Mouse (Mus musculus) midbrain, embryonic 13.5 days (tissue): Measurements from ENCODE around the gene Gckr. TPM values are rescaled to one million over a fixed set of nuclear protein-coding genes. Genes with fewer than 3 reads are reported as not detected.
A peak's percentile ranks its signal among the peaks of the same experiment; 100 is the strongest.

ENCODE experiments used
- ATAC-seq: fragments of 200-750 bp; cut with Nextera tagmentation; 2 replicates; pipeline ENCODE4 v1.8.0; 2017; ENCODE audit warnings: mild to moderate bottlenecking, moderate TSS enrichment, moderate library complexity
- H3K27ac ChIP-seq: fragments of 300-500 bp; sonication (generic); 2 replicates; pipeline ENCODE4 v1.5.1; 2015; ENCODE audit warnings: inconsistent platforms, mild to moderate bottlenecking, moderate library complexity
- H3K27me3 ChIP-seq: fragments of 300-500 bp; sonication (generic); 2 replicates; pipeline ENCODE4 v1.6.1; 2015; ENCODE audit warnings: mild to moderate bottlenecking, inconsistent platforms
- H3K36me3 ChIP-seq: fragments of 300-500 bp; sonication (generic); 2 replicates; pipeline ENCODE4 v1.6.1; 2015; ENCODE audit warnings: mild to moderate bottlenecking, inconsistent platforms
- H3K4me1 ChIP-seq: fragments of 300-500 bp; sonication (generic); replicated peaks from 2 replicates; pipeline ENCODE4 v1.6.1; 2015; ENCODE audit warnings: inconsistent platforms
- H3K4me2 ChIP-seq: fragments of 300-500 bp; sonication (generic); replicated peaks from 2 replicates; pipeline ENCODE4 v1.6.1; 2015; ENCODE audit warnings: moderate library complexity, mild to moderate bottlenecking, inconsistent platforms
- H3K4me3 ChIP-seq: fragments of 300-500 bp; sonication (generic); replicated peaks from 2 replicates; pipeline ENCODE4 v1.5.1; 2015; ENCODE audit warnings: mild to moderate bottlenecking, inconsistent platforms
- H3K9ac ChIP-seq: fragments of 300-500 bp; sonication (generic); replicated peaks from 2 replicates; pipeline ENCODE4 v1.6.1; 2015; ENCODE audit warnings: mild to moderate bottlenecking, inconsistent platforms
- H3K9me3 ChIP-seq: fragments of 300-500 bp; sonication (generic); 2 replicates; pipeline ENCODE4 v1.6.1; 2016; ENCODE audit warnings: mild to moderate bottlenecking, inconsistent platforms
- WGBS: fragments of 180-500 bp; shearing (Covaris S2); methylation state at CpG from one replicate; pipeline ENCODE4 v1.1.7; 2015; 5-methylcytosine and 5-hydroxymethylcytosine counted together
- polyA plus RNA-seq: library from polyadenylated mRNA; unstranded; fragments of >200 nt; fragmentation: Nextera tagmentation; extraction: Ambion mirVana; gene quantifications from 2 replicates; pipeline ENCODE4 v1.2.1, GENCODE M21; 2015

The Gckr gene
- polyA plus RNA-seq, 1 experiment from 2014 or later, result 0.12 TPM

- Histone ChIP-seq H3K4me1 (no peaks in the 10 kb centered on the region), H3K27me3 (no peaks in the 10 kb centered on the region), H3K9me3 (no peaks in the 10 kb centered on the region), H3K36me3 (peaks cover 93% of the 10 kb centered on the region), H3K27ac (no peak overlapping the region), H3K9ac (no peak overlapping the region), H3K4me3 (no peak overlapping the region), H3K4me2 (no peak overlapping the region)
- 51% methylated on average over 6 of the region's 6 CpGs for WGBS
- ATAC-seq, result no peak
Observed at GRCm38 (mm10) chr5:31267686-31268085, 29.6 kb upstream of the Gckr start.

- Histone ChIP-seq H3K36me3 (peaks cover 85% of the 10 kb centered on the region), H3K9ac (no peak overlapping the region), H3K27me3 (no peaks in the 10 kb centered on the region), H3K27ac (no peak overlapping the region), H3K4me1 (no peaks in the 10 kb centered on the region), H3K4me3 (no peak overlapping the region), H3K4me2 (no peak overlapping the region), H3K9me3 (no peaks in the 10 kb centered on the region)
- no peak for ATAC-seq
- WGBS, result 86% methylated on average over 6 of the region's 6 CpGs
Observed at GRCm38 (mm10) chr5:31273018-31273417, 24.2 kb upstream of the Gckr start.

GRCm38 (mm10) chr5:31279245-31279988 is 17.8 kb upstream of the Gckr start:
- Histone ChIP-seq H3K36me3 (peaks cover 94% of the 10 kb centered on the region), H3K9me3 (no peaks in the 10 kb centered on the region), H3K4me2 (no peak overlapping the region), H3K27me3 (no peaks in the 10 kb centered on the region), H3K4me3 (no peak overlapping the region), H3K9ac (no peak overlapping the region), H3K4me1 (no peaks in the 10 kb centered on the region), H3K27ac (no peak overlapping the region)
- no peak for ATAC-seq
- WGBS, result 92% methylated on average over 20 of the region's 20 CpGs

GRCm38 (mm10) chr5:31288225-31288624 is 9.0 kb upstream of the Gckr start:
- WGBS, result 90% methylated on average over 4 of the region's 4 CpGs
- ATAC-seq, result no peak
- H3K9ac ChIP-seq, result no peak overlapping the region

GRCm38 (mm10) chr5:31288655-31289054 is 8.6 kb upstream of the Gckr start:
- H3K9ac ChIP-seq, result no peak overlapping the region
- ATAC-seq, result no peak
- 86% methylated on average over 3 of the region's 3 CpGs for WGBS
- no peak overlapping the region for H3K27ac ChIP-seq
- H3K4me2 ChIP-seq, result no peak overlapping the region
- no peak overlapping the region for H3K4me3 ChIP-seq
- H3K9me3 ChIP-seq, result no peaks in the 10 kb centered on the region
- H3K36me3 ChIP-seq, result peaks cover 42% of the 10 kb centered on the region
- no peaks in the 10 kb centered on the region for H3K27me3 ChIP-seq
- peaks cover 25% of the 10 kb centered on the region for H3K4me1 ChIP-seq

More at GRCm38 (mm10) chr5:31288225-31288624, 9.0 kb upstream of the Gckr start:
- H3K36me3 ChIP-seq, result peaks cover 42% of the 10 kb centered on the region
- no peaks in the 10 kb centered on the region for H3K9me3 ChIP-seq
- no peak overlapping the region for H3K4me3 ChIP-seq
- no peaks in the 10 kb centered on the region for H3K27me3 ChIP-seq
- no peak overlapping the region for H3K4me2 ChIP-seq
- H3K4me1 ChIP-seq, result peaks cover 21% of the 10 kb centered on the region
- H3K27ac ChIP-seq, result no peak overlapping the region

GRCm38 (mm10) chr5:31289626-31290230 is 7.5 kb upstream of the Gckr start:
- Histone ChIP-seq H3K27me3 (no peaks in the 10 kb centered on the region), H3K36me3 (peaks cover 33% of the 10 kb centered on the region), H3K27ac (no peak overlapping the region), H3K4me3 (0 out of 2 replicates have a peak overlapping the region, but pooled peaks have one; percentile 53), H3K9me3 (no peaks in the 10 kb centered on the region), H3K9ac (no peak overlapping the region), H3K4me1 (peaks cover 35% of the 10 kb centered on the region), H3K4me2 (peak overlapping the region; percentile 84)
- 86% methylated on average over 3 of the region's 3 CpGs for WGBS
- ATAC-seq, result no peak

- H3K27me3 ChIP-seq, result no peaks in the 10 kb centered on the region
- WGBS, result 2% methylated on average over 45 of the region's 45 CpGs
- H3K4me2 ChIP-seq, result peak within 1 kb of the TSS; percentile 84
- H3K36me3 ChIP-seq, result peaks cover 23% of the 10 kb centered on the region
- H3K4me1 ChIP-seq, result peaks cover 40% of the 10 kb centered on the region
- H3K4me3 ChIP-seq, result peak within 1 kb of the TSS; percentile 53
- H3K9me3 ChIP-seq, result no peaks in the 10 kb centered on the region
- H3K27ac ChIP-seq, result peak within 1 kb of the TSS; percentile 87
- peak within 1 kb of the TSS; percentile 66 for H3K9ac ChIP-seq
- ATAC-seq, result peak; percentile 90
Observed at GRCm38 (mm10) chr5:31290521-31291360, 6.5 kb upstream of the Gckr start, which contains the start of gene Ift172. Gene Ift172, minus strand, starts transcription at chr5:31291116.

GRCm38 (mm10) chr5:31291361-31291688 is 5.9 kb upstream of the Gckr start:
- Histone ChIP-seq H3K9ac (peak overlapping the region; percentile 55), H3K9me3 (no peaks in the 10 kb centered on the region), H3K27me3 (no peaks in the 10 kb centered on the region), H3K4me1 (peaks cover 45% of the 10 kb centered on the region), H3K4me2 (peak overlapping the region; percentile 84), H3K36me3 (peaks cover 18% of the 10 kb centered on the region), H3K27ac (peak overlapping the region; percentile 87), H3K4me3 (peak overlapping the region; percentile 53)
- ATAC-seq, result no peak
- 4% methylated on average over 9 of the region's 9 CpGs for whole genome bisulfite sequencing

- H3K27me3 ChIP-seq, result peaks cover 2% of the 10 kb centered on the region; the same call in 1 of the 2 replicates
- 7% methylated on average over 29 of the region's 29 CpGs for WGBS
- peaks cover 42% of the 10 kb centered on the region for H3K4me1 ChIP-seq
- peaks cover 12% of the 10 kb centered on the region for H3K36me3 ChIP-seq
- H3K27ac ChIP-seq, result peak overlapping the region; percentile 87
- ATAC-seq, result no peak
- no peaks in the 10 kb centered on the region for H3K9me3 ChIP-seq
- peak overlapping the region; percentile 94 for H3K4me2 ChIP-seq
- H3K4me3 ChIP-seq, result peak overlapping the region; percentile 87
- H3K9ac ChIP-seq, result peak overlapping the region; percentile 96
Observed at GRCm38 (mm10) chr5:31294964-31295605, 2.2 kb upstream of the Gckr start.

GRCm38 (mm10) chr5:31295606-31296141 is 1.6 kb upstream of the Gckr start, which contains the start of gene Fndc4:
Gene Fndc4, minus strand, starts transcription at chr5:31296080.
- WGBS, result under 1% methylated on average over 41 of the region's 46 CpGs

GRCm38 (mm10) chr5:31297981-31298380 is 738 bp downstream of the Gckr start:
- no peak overlapping the region for H3K9ac ChIP-seq
- no peak for ATAC-seq
- H3K4me1 ChIP-seq, result peaks cover 25% of the 10 kb centered on the region
- peaks cover 7% of the 10 kb centered on the region for H3K36me3 ChIP-seq
- no peak overlapping the region for H3K4me3 ChIP-seq
- H3K27ac ChIP-seq, result no peak overlapping the region
- no peak overlapping the region for H3K4me2 ChIP-seq
- WGBS, result 74% methylated on average over 3 of the region's 3 CpGs
- peaks cover 2% of the 10 kb centered on the region; the same call in 1 of the 2 replicates for H3K27me3 ChIP-seq
- no peaks in the 10 kb centered on the region for H3K9me3 ChIP-seq

More at GRCm38 (mm10) chr5:31295606-31296141, 1.6 kb upstream of the Gckr start, which contains the start of gene Fndc4:
- Histone ChIP-seq H3K27ac (peak within 1 kb of the TSS; percentile 87), H3K4me1 (peaks cover 36% of the 10 kb centered on the region), H3K36me3 (peaks cover 12% of the 10 kb centered on the region), H3K9me3 (no peaks in the 10 kb centered on the region), H3K27me3 (peaks cover 2% of the 10 kb centered on the region; the same call in 1 of the 2 replicates), H3K9ac (peak within 1 kb of the TSS; percentile 96), H3K4me3 (peak within 1 kb of the TSS; percentile 87), H3K4me2 (peak within 1 kb of the TSS; percentile 94)
- ATAC-seq, result peak; percentile 82
